Mouse (Mus musculus) CH12.LX (cell line): ENCODE results near the gene Dennd5b.

Experiments
- CTCF ChIP-seq, 2 experiments: IDR thresholded peaks in 1 of 2; conservative IDR thresholded peaks in 1 of 2; 2 replicates each; pipeline ENCODE4 v1.5.1; 2011 to 2012; ENCODE audit warnings: low read depth in 2 of 2, low read length in 2 of 2, improper control_type of control experiment in 1 of 2, inconsistent platforms in 1 of 2, mild to moderate bottlenecking in 1 of 2, moderate library complexity in 1 of 2
- EP300 ChIP-seq: IDR thresholded peaks from 2 replicates; pipeline ENCODE4 v1.6.1; 2011; ENCODE audit warnings: low read length, improper control_type of control experiment
- GABPA ChIP-seq: IDR thresholded peaks from 2 replicates; pipeline ENCODE4 v1.6.1; 2012; ENCODE audit warnings: low read depth, low read length, improper control_type of control experiment, inconsistent platforms; ENCODE audit not compliant: insufficient replicate concordance
- MYC ChIP-seq: IDR thresholded peaks from 2 replicates; pipeline ENCODE4 v1.6.1; 2011; ENCODE audit warnings: low read depth, mild to moderate bottlenecking, improper control_type of control experiment, low read length
- POLR2A ChIP-seq: IDR thresholded peaks from 2 replicates; pipeline ENCODE4 v1.6.1; 2011; ENCODE audit warnings: low read depth, mild to moderate bottlenecking, improper control_type of control experiment, low read length
- SMC3 ChIP-seq: IDR thresholded peaks from 2 replicates; pipeline ENCODE4 v1.6.1; 2011; ENCODE audit warnings: low read depth, low read length, improper control_type of control experiment

DNA sequence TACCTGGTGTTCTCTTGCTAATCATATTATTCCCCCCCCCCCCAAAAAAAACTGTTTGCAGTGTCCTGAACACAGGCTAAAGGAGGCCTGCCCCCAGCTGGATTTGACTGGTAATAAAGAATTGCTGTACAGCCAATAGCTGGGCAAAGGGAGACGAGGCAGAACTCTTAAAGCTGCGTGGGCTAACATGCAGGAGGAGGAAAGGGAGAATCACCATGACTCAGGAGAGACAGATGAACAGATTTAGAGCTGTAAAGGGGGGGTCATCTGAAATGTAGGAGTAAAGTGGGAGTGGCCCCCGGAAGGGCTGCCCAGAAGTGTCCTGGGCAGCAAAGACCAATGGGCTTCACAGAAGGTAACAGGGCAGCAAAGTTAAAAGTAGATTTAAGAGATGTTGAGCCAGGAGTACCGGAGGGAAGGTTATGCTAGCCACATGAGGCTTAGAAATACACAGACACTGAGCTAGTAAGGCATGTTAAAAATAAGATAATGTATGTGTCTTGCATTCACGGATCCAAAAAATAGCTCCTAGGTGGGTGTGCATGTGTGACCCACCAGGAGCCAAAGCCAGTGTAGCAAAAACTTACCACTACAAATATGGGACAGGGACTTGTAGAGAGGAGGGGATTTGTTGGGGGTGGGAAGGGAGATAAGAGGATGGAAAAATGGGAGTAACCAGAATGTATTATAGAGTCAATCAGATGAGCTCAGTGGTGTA lies 40.7 kb downstream of the Dennd5b start:
- TF ChIP-seq POLR2A (no peak), EP300 (no peak), CTCF (conservative IDR thresholded peaks at IDR 0.05 in 1 of 2, IDR thresholded peaks at IDR 0.05 in 1 of 2; ENCODE audit: low read depth in 2 of 2, low read length in 2 of 2) (no peak), SMC3 (no peak), MYC (no peak), GABPA (no peak)
